Mouse (Mus musculus): Measurements from ENCODE around the gene Lpcat3.

The Lpcat3 gene

DNA sequence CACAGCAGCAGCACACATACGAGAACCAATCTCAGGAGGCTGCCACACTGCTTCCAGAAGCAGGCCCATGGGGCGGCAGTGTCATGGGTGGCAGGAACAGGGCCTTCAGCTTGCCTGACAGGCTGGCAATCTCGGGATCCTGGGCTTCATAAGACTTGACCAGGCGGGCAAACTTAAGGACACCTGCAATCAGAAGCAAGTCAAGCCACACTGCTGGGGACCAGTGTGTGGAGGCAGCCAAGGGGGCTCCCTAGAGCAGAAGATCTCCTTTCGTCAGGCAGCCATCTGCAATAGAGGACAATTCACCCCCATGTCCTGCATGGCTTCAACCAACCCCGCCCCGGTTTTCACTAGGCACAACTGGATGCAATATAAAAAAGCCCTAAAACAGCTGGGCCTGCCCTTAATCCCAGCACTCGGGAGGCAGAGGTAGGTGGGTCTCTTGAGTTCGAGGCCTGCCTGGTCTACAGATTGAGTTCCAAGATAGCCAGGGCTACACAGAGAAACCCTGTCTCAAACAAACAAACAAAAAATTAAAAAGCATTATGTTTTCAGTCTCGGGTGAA is 76.5 kb downstream of the Lpcat3 start:
- DNase-seq (ENCODE audit: low spot score) = no peak

- DNase-seq (ENCODE audit: low spot score) = peak; percentile 79
These were observed 77.5 kb downstream of the Lpcat3 start for GRCm38 (mm10) chr6:124740211-124740887.

DNA sequence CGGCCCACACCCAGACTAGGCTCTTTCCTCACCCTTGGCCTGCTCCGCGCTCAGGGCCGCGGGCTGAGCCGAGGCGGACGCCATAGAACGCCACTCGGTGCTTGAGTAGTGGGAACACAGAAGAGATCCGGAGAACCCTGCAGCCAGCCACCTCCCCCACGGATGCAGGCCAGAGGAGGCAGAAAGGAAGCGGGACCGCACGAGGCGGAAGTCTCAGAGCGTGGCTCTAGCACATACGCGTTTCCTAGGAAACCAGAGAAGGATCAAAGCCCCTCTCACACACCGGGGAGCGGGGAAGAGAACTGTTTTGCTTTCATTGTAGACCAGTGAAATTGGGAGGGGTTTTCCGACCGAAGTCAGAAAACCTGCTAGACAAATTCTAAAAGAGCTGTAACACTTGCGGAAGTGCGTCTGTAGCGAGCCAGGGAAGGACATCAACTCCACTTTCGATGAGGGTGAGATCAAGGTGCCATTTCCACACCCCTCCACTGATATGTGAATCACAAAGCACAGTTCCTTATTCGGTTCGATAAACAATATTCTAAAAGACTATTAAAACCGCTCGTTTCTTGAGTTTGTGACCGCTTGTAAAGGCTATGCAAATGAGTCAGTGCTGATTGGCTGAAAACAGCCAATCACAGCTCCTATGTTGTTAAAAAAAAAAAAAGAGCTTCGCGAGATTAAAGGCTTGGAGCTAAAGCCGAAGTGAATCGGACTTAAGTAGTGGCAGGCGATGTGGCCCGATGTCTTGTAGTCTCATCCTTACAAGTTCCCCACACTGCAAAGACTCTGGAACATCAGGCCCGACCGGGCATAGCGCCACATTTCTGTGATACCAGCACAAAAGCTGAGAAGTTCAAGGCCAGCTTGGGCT is 78.3 kb downstream of the Lpcat3 start, which contains the start of gene Grcc10:
Gene Grcc10 (minus strand): TSS at position 487 of the 874 bp plus-strand sequence.
- peak; percentile 94 for DNase-seq (ENCODE audit: low spot score)

DNA sequence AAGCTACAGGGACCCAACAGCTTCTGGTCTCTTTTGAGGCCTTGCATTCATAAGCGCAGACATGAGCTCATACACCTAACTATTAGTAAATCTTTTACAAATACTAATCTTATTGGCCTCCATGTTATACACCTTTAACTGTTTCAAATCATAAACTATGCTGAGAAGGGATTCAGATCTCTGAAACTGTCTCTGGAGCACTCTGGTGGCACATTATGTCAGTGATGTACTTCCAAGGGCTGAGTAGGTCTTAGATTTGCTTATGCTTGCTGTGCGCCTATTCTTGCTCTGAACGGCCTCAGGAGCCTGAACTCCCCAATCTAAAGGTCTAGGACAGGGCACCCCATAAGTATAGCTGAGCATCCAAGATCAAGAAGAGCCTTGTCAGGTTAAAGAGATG is 79.0 kb downstream of the Lpcat3 start:
- no peak for DNase-seq (ENCODE audit: low spot score)

DNA sequence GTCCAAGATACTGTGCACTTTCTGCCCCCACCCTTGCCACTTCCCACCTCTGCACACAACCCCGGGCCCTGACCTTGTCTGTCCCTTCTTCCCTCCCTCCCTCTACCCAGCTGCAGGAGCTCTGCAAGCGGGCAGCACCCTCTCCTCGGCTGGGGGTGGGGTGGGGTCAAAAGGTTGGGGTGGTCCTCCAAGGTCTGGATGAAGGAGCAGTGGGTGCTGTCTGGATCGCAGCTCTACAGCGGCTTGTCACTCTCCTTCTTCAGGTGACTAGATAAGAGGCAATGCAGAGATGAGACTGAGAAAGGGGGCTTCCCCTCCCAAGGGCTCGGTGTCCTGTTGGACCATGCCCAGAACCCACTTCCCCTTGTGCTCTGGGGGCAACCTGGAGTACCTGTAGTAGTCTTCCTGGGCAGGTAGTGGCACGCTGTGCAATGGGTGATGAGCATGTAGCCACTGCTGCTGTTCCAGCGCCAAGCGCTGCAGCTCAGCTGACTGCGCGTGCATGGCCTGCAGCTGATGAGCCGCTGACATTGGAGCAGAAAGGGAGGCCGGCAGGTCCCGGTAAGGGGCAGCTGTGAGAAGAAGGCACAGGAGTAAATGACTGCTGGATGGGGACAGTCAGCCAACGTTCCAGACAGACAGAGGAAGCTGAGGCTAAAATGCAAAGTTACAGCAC is 80.2 kb downstream of the Lpcat3 start:
- no peak for DNase-seq (ENCODE audit: low spot score)

DNA sequence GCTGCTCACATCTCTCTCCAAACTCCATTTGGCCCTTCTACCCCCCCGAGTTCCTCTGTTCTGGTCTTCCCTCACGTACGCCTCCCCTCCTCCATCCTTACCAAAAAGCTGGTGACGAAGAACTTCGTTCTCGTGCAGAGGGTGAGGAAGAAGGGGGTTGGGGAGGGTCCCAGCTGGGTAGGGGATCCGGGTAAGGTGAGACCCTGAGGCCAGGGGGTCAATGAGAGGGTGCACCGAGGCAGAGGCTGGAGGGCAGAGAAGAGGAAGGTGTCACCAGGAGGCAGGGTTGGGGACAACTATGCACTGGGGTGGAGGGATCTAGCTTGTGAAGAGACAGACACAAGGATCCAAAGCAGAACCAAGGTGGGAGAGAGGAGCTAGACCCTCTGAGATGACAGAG is 80.8 kb downstream of the Lpcat3 start:
- no peak for DNase-seq (ENCODE audit: low spot score)

GRCm38 (mm10) chr6:124744755-124745321 is 82.0 kb downstream of the Lpcat3 start:
- DNase-seq (ENCODE audit: low spot score) = no peak

- peak; percentile 91 for DNase-seq (ENCODE audit: low spot score)
These were observed 82.9 kb downstream of the Lpcat3 start for GRCm38 (mm10) chr6:124745490-124746295.

DNA sequence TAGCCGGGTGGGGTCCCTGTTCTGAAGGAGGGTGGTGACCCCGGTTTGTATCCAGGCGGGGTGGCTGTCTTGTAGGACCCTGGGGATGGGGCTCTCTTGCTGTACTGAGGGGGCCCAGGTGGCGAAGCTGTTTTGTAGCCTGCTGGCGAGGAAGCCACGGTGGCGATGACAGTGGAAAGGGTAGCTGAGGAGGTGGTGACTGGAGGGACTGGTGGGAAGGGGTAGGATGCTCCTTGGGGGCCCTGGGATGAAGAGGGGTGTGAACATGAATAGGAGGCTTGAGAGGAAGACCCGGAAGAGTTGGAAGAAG is 83.4 kb downstream of the Lpcat3 start:
- DNase-seq (ENCODE audit: low spot score) = no peak

GRCm38 (mm10) chr6:124746654-124747632 is 84.1 kb downstream of the Lpcat3 start:
- no peak for DNase-seq (ENCODE audit: low spot score)

DNA sequence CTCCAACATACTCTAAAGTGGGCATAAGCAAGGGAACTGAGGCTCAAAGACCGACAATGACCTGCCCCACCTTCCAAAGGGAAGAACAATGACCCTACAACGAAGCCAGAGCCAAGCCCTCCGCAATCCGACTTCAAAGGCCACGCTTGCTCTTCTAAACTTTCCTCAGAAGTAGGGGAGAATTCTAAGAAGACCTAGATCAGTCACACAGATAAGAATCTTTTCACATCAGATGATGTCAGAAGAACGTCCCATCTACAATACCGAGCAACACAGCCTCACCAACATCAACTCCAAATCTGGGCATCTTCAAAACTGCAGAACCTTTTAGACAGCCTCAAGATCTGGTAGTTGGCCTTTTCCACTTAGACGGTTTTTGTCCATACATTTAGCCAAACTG is 87.6 kb downstream of the Lpcat3 start:
- no peak for DNase-seq (ENCODE audit: low spot score)

GRCm38 (mm10) chr6:124753861-124754260 is 91.0 kb downstream of the Lpcat3 start:
- no peak for DNase-seq (ENCODE audit: low spot score)

Measured in yolk sac, embryonic 10.5 days (tissue).